ENCODE assay signal across 33 mouse cellular contexts in the genomic region with DNA sequence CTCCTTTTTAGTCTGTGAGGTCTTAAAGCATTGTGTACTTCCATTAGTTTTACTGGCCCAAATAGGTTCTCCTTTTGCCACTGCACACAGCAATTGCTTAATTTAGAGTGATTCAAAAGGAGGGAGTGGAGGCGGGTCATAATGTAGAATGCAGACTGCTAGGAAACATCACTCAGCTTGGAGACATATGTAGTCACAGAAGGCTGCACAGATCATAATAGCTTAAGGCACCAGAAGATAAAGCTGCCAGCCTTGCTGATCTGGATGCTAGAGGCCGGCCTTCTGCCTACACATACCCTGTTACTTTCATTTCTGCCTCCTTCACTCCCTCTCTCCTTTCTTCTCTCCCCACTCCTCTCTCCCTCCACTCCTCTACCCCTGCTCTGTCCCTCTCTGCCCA.
DNase-seq lines count a peak whose midpoint lies in the region; ATAC-seq lines count a peak whose summit lies in the region.
"Had no signal": no experiment of that assay in that cellular context is flagged by ENCODE, and none has a peak within 500 bp of the region (broad histone marks: within the 10 kb centered on the region; RNA-seq: fewer than 3 reads in every experiment).

No protein-coding gene starts in this region.

- 80% methylated on average over 2 of the region's 2 CpGs for whole genome bisulfite sequencing in forebrain, embryonic 13.5 days
- 86% methylated on average over 2 of the region's 2 CpGs for WGBS in forebrain, embryonic 12.5 days

- H3K27me3 ChIP-seq in forebrain, embryonic 13.5 days = no peaks in the 10 kb centered on the region
- H3K27me3 ChIP-seq in forebrain, embryonic 12.5 days = no peaks in the 10 kb centered on the region
- H3K27me3 ChIP-seq: CH12.LX; embryonic facial prominence, embryonic 12.5 days; hindbrain, embryonic 13.5 days; limb, embryonic 12.5 days; lung, embryonic 15.5 days; midbrain, embryonic 15.5 days; neural tube, embryonic 15.5 days; stomach, embryonic 15.5 days had no signal

- no peak overlapping the region for H3K27ac ChIP-seq in forebrain, embryonic 13.5 days
- H3K27ac ChIP-seq in forebrain, embryonic 12.5 days = no peak overlapping the region
- H3K27ac ChIP-seq: embryonic facial prominence, embryonic 12.5 days; hindbrain, embryonic 13.5 days; layer of hippocampus, adult 2 months; left cerebral cortex, adult 2 months; limb, embryonic 12.5 days; lung, embryonic 15.5 days; midbrain, embryonic 10.5 days; midbrain, embryonic 15.5 days; neural tube, embryonic 15.5 days; stomach, embryonic 15.5 days had no signal

- no peaks in the 10 kb centered on the region for H3K9me3 ChIP-seq in forebrain, embryonic 13.5 days (replicated peaks)
- H3K9me3 ChIP-seq in forebrain, embryonic 12.5 days = no peaks in the 10 kb centered on the region
- H3K9me3 ChIP-seq: embryonic facial prominence, embryonic 12.5 days; hindbrain, embryonic 13.5 days; limb, embryonic 12.5 days; lung, embryonic 15.5 days; midbrain, embryonic 10.5 days; midbrain, embryonic 15.5 days; neural tube, embryonic 15.5 days; stomach, embryonic 15.5 days had no signal

- no peak overlapping the region for H3K4me3 ChIP-seq in forebrain, embryonic 13.5 days
- no peak overlapping the region for H3K4me3 ChIP-seq in forebrain, embryonic 12.5 days (replicated peaks)
- H3K4me3 ChIP-seq: embryonic facial prominence, embryonic 12.5 days; hindbrain, embryonic 13.5 days; layer of hippocampus, adult 2 months; left cerebral cortex, adult 2 months; limb, embryonic 12.5 days; lung, embryonic 15.5 days; midbrain, embryonic 10.5 days; midbrain, embryonic 15.5 days; neural tube, embryonic 15.5 days; stomach, embryonic 15.5 days had no signal

- H3K4me2 ChIP-seq in forebrain, embryonic 13.5 days = no peak overlapping the region
- H3K4me2 ChIP-seq in forebrain, embryonic 12.5 days = no peak overlapping the region
- H3K4me2 ChIP-seq: embryonic facial prominence, embryonic 12.5 days; heart, embryonic 11.5 days; hindbrain, embryonic 13.5 days; limb, embryonic 12.5 days; liver, embryonic 11.5 days; lung, embryonic 15.5 days; midbrain, embryonic 15.5 days; neural tube, embryonic 15.5 days; stomach, embryonic 15.5 days had no signal

- no peaks in the 10 kb centered on the region for H3K36me3 ChIP-seq in forebrain, embryonic 13.5 days (ENCODE audit: poor library complexity, severe bottlenecking)
- H3K36me3 ChIP-seq in forebrain, embryonic 12.5 days (replicated peaks) = no peaks in the 10 kb centered on the region
- H3K36me3 ChIP-seq: embryonic facial prominence, embryonic 12.5 days; hindbrain, embryonic 13.5 days; limb, embryonic 12.5 days; lung, embryonic 15.5 days; midbrain, embryonic 10.5 days; midbrain, embryonic 15.5 days; neural tube, embryonic 15.5 days; stomach, embryonic 15.5 days had no signal

- ATAC-seq in forebrain, embryonic 13.5 days = peak; percentile 62; the same call in 1 of the 2 replicates
- ATAC-seq in forebrain, embryonic 12.5 days (ENCODE audit: low FRiP score) = no peak
- ATAC-seq: intestine, postnatal 0 days; midbrain, embryonic 15.5 days had no signal

- no peaks in the 10 kb centered on the region for H3K4me1 ChIP-seq in forebrain, embryonic 13.5 days
- H3K4me1 ChIP-seq in forebrain, embryonic 12.5 days = no peaks in the 10 kb centered on the region
- H3K4me1 ChIP-seq: embryonic facial prominence, embryonic 12.5 days; limb, embryonic 12.5 days; lung, embryonic 15.5 days; midbrain, embryonic 10.5 days; midbrain, embryonic 15.5 days; neural tube, embryonic 15.5 days; stomach, embryonic 15.5 days had no signal

- H3K9ac ChIP-seq in forebrain, embryonic 13.5 days = no peak overlapping the region
- no peak overlapping the region for H3K9ac ChIP-seq in forebrain, embryonic 12.5 days
- H3K9ac ChIP-seq: embryonic facial prominence, embryonic 12.5 days; hindbrain, embryonic 13.5 days; limb, embryonic 12.5 days; lung, embryonic 15.5 days; midbrain, embryonic 15.5 days; neural tube, embryonic 15.5 days; stomach, embryonic 15.5 days had no signal

- peak; percentile 18 for DNase-seq in layer of hippocampus, adult 11-12 months (ENCODE audit: low spot score)
- no peak for DNase-seq in layer of hippocampus, postnatal 10 days (ENCODE audit: low spot score in 2 of 2)
- DNase-seq in layer of hippocampus, adult 8-10 months (ENCODE audit: low spot score in 2 of 2) = peak; percentile 5 to 27
- no peak for DNase-seq in c-Kit-positive CD71-positive TER-119-positive erythroid progenitor cells, embryonic 14.5 days (ENCODE audit: low spot score)
- DNase-seq in adipocyte (ENCODE audit: low spot score) = no peak
- DNase-seq in right cerebral cortex, postnatal 4 days = no peak
- DNase-seq: adrenal gland, postnatal 10 days; cerebellum, adult 9-10 months; embryo, embryonic 11 days; gastrocnemius, postnatal 25 days; heart, adult 18-20 months; heart, postnatal 4 days; kidney, postnatal 14 days; retina, postnatal 1 day; right cerebral cortex, postnatal 14 days; thymus, adult 2 months; thymus, postnatal 36 days had no signal

Comparison
In these comparisons a context has a peak if more than half of its experiments do, and no peak if none do; other contexts are left out.
1. DNase-seq: peak in layer of hippocampus, adult 11-12 months (single experiment) and layer of hippocampus, adult 8-10 months (2 of 2); none in layer of hippocampus, postnatal 10 days (0 of 2), c-Kit-positive CD71-positive TER-119-positive erythroid progenitor cells, embryonic 14.5 days (single experiment), adipocyte (single experiment) and right cerebral cortex, postnatal 4 days (single experiment).